Mouse (Mus musculus) heart, embryonic 13.5 days (tissue): ENCODE data around the gene Grik2. TPM values are rescaled to one million over a fixed set of nuclear protein-coding genes. Genes with fewer than 3 reads are reported as not detected.

ENCODE experiments used
- ATAC-seq: fragments of 200-750 bp; cut with Nextera tagmentation; 2 replicates; pipeline ENCODE4 v1.8.0; 2017; ENCODE audit warnings: moderate TSS enrichment; ENCODE audit not compliant: insufficient number of reproducible peaks, low FRiP score, low TSS enrichment; ENCODE audit errors: extremely low read depth
- H3K27ac ChIP-seq: fragments of 300-500 bp; sonication (generic); replicated peaks from 2 replicates; pipeline ENCODE4 v1.5.1; 2015; ENCODE audit warnings: moderate library complexity, mild to moderate bottlenecking, inconsistent platforms
- H3K27me3 ChIP-seq: fragments of 300-500 bp; sonication (generic); replicated peaks from 2 replicates; pipeline ENCODE4 v1.6.1; 2015; ENCODE audit warnings: mild to moderate bottlenecking, inconsistent platforms
- H3K36me3 ChIP-seq: fragments of 300-500 bp; sonication (generic); 2 replicates; pipeline ENCODE4 v1.6.1; 2015; ENCODE audit warnings: mild to moderate bottlenecking, inconsistent platforms
- H3K4me1 ChIP-seq: fragments of 300-500 bp; sonication (generic); 2 replicates; pipeline ENCODE4 v1.6.1; 2015; ENCODE audit warnings: inconsistent platforms
- H3K4me2 ChIP-seq: fragments of 300-500 bp; sonication (generic); 2 replicates; pipeline ENCODE4 v1.6.1; 2015; ENCODE audit warnings: inconsistent platforms, mild to moderate bottlenecking, moderate library complexity
- H3K4me3 ChIP-seq: fragments of 300-500 bp; sonication (generic); 2 replicates; pipeline ENCODE4 v1.5.1; 2015; ENCODE audit warnings: moderate library complexity, mild to moderate bottlenecking, inconsistent platforms
- H3K9ac ChIP-seq: fragments of 300-500 bp; sonication (generic); 2 replicates; pipeline ENCODE4 v1.6.1; 2015; ENCODE audit warnings: inconsistent platforms, mild to moderate bottlenecking, moderate library complexity
- H3K9me3 ChIP-seq: fragments of 300-500 bp; sonication (generic); 2 replicates; pipeline ENCODE4 v1.6.1; 2016; ENCODE audit warnings: inconsistent platforms
- WGBS: fragments of 180-500 bp; shearing (Covaris S2); methylation state at CpG from one replicate; pipeline ENCODE4 v1.1.7; 2015; ENCODE audit warnings: mixed read lengths; 5-methylcytosine and 5-hydroxymethylcytosine counted together
- polyA plus RNA-seq: library from polyadenylated mRNA; unstranded; fragments of >200 nt; fragmentation: Nextera tagmentation; extraction: Ambion mirVana; gene quantifications from 2 replicates; pipeline ENCODE4 v1.2.1, GENCODE M21; 2015

Grik2 gene
- polyA plus RNA-seq, 1 experiment from 2014 or later: 0.68 TPM

GRCm38 (mm10) chr10:49149714-49150113 is 638.9 kb downstream of the Grik2 start:
- no peak overlapping the region for H3K27ac ChIP-seq

GRCm38 (mm10) chr10:49142658-49143057 is 645.9 kb downstream of the Grik2 start:
- Histone ChIP-seq H3K9ac (no peak overlapping the region), H3K36me3 (no peaks in the 10 kb centered on the region), H3K4me1 (no peaks in the 10 kb centered on the region), H3K4me3 (no peak overlapping the region), H3K9me3 (no peaks in the 10 kb centered on the region), H3K27me3 (no peaks in the 10 kb centered on the region), H3K4me2 (no peak overlapping the region), H3K27ac (no peak overlapping the region)
- no peak for ATAC-seq
- WGBS: 86% methylated on average over 3 of the region's 3 CpGs

More at GRCm38 (mm10) chr10:49149714-49150113, 638.9 kb downstream of the Grik2 start:
- no peaks in the 10 kb centered on the region for H3K9me3 ChIP-seq
- no peak overlapping the region for H3K4me2 ChIP-seq
- ATAC-seq: no peak
- H3K9ac ChIP-seq: no peak overlapping the region
- H3K36me3 ChIP-seq: no peaks in the 10 kb centered on the region
- H3K4me3 ChIP-seq: no peak overlapping the region
- H3K27me3 ChIP-seq: no peaks in the 10 kb centered on the region
- 83% methylated on average over 4 of the region's 4 CpGs for WGBS
- H3K4me1 ChIP-seq: no peaks in the 10 kb centered on the region

GRCm38 (mm10) chr10:49136816-49137215 is 651.8 kb downstream of the Grik2 start:
- no peaks in the 10 kb centered on the region for H3K27me3 ChIP-seq
- ATAC-seq: no peak
- no peaks in the 10 kb centered on the region for H3K36me3 ChIP-seq
- no peaks in the 10 kb centered on the region for H3K4me1 ChIP-seq
- no peak overlapping the region for H3K4me2 ChIP-seq
- no peak overlapping the region for H3K4me3 ChIP-seq
- H3K9me3 ChIP-seq: no peaks in the 10 kb centered on the region
- H3K27ac ChIP-seq: no peak overlapping the region
- no peak overlapping the region for H3K9ac ChIP-seq

- H3K27ac ChIP-seq: no peak overlapping the region
- H3K4me2 ChIP-seq: no peak overlapping the region
- ATAC-seq: no peak
- 11% methylated on average over 1 of the region's 1 CpGs for WGBS
- no peak overlapping the region for H3K9ac ChIP-seq
- H3K4me1 ChIP-seq: 0 out of 2 replicates have a peak, but pooled peaks cover 2% of the 10 kb centered on the region
- no peaks in the 10 kb centered on the region for H3K9me3 ChIP-seq
- no peaks in the 10 kb centered on the region for H3K36me3 ChIP-seq
- H3K27me3 ChIP-seq: no peaks in the 10 kb centered on the region
- H3K4me3 ChIP-seq: no peak overlapping the region
Observed at GRCm38 (mm10) chr10:49131311-49131710, 657.3 kb downstream of the Grik2 start.

- no peak overlapping the region for H3K27ac ChIP-seq
- no peaks in the 10 kb centered on the region for H3K36me3 ChIP-seq
- H3K9me3 ChIP-seq: no peaks in the 10 kb centered on the region
- H3K4me2 ChIP-seq: no peak overlapping the region
- no peak overlapping the region for H3K4me3 ChIP-seq
- ATAC-seq: no peak
- no peaks in the 10 kb centered on the region for H3K4me1 ChIP-seq
- H3K27me3 ChIP-seq: no peaks in the 10 kb centered on the region
- no peak overlapping the region for H3K9ac ChIP-seq
Observed at GRCm38 (mm10) chr10:49050339-49050738, 738.2 kb downstream of the Grik2 start.

- no peak overlapping the region for H3K4me3 ChIP-seq
- no peak overlapping the region for H3K9ac ChIP-seq
- H3K9me3 ChIP-seq: no peaks in the 10 kb centered on the region
- H3K4me2 ChIP-seq: no peak overlapping the region
- no peaks in the 10 kb centered on the region for H3K4me1 ChIP-seq
- ATAC-seq: no peak
- H3K27me3 ChIP-seq: no peaks in the 10 kb centered on the region
- no peak overlapping the region for H3K27ac ChIP-seq
- H3K36me3 ChIP-seq: no peaks in the 10 kb centered on the region
Observed at GRCm38 (mm10) chr10:49049391-49049790, 739.2 kb downstream of the Grik2 start.
